Mouse (Mus musculus): ENCODE measurements at regions not wholly inside any gene's neighbourhood (a gene's known extent, or its start where the extent isn't known, plus 50 kb on each side); places are given as distances from the start of the nearest gene placed in this dataset.

DNA sequence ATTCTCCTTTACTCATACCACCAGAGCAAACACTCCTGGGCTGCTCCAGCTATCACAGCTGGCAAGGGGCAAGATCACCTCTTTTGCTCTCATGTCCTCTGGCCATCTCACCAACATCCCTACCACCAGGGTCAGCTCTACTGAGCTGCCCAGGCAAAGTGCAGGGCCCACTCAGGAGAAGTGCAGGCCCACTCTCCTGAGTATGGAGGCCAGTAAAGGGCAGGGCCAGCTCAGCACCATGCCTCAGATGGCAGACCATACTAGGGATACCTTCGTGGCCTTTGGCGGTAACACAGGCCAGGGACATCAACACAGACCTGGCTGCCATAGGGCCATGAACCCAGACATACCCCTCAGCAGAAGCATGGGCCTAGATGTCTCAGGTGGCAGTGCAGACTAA, 101.9 kb upstream of the Abcb5 start:
- Histone ChIP-seq H3K27ac (ENCODE audit: control insufficient read depth, low read depth, low read length) (no peak overlapping the region), H3K9me3 (replicated peaks; ENCODE audit: insufficient read depth, low read length) (no peaks in the 10 kb centered on the region), H3K36me3 (ENCODE audit: control insufficient read depth in 1 of 2, insufficient read depth in 2 of 2, low read length in 2 of 2) (no peaks in the 10 kb centered on the region), H3K79me2 (ENCODE audit: control insufficient read depth, insufficient read depth, low read length, poor library complexity) (no peaks in the 10 kb centered on the region), H3K4me3 (ENCODE audit: control insufficient read depth in 1 of 2, insufficient read depth in 1 of 2, low read depth in 2 of 2, low read length in 2 of 2) (no peak overlapping the region), H3K4me1 (ENCODE audit: control insufficient read depth in 1 of 2, insufficient read depth in 2 of 2, low read length in 2 of 2) (no peaks in the 10 kb centered on the region), H3K9ac (ENCODE audit: control insufficient read depth, low read depth, low read length, poor library complexity, severe bottlenecking) (no peak overlapping the region), H3K27me3 (ENCODE audit: control insufficient read depth in 1 of 2, insufficient read depth in 2 of 2, low read length in 2 of 2) (no peaks in the 10 kb centered on the region)
- DNase-seq (ENCODE audit: low read depth, low spot score): no peak
- TF ChIP-seq TAL1 (IDR thresholded peaks at IDR 0.05; ENCODE audit: low read length) (no peak), CHD2 (IDR thresholded peaks at IDR 0.05; ENCODE audit: low read length) (no peak), USF1 (IDR thresholded peaks at IDR 0.05; ENCODE audit: low read depth, low read length) (no peak), KAT2A (conservative IDR thresholded peaks at IDR 0.05; ENCODE audit: low read depth, low read length) (no peak), E2F4 (IDR thresholded peaks at IDR 0.05; ENCODE audit: borderline replicate concordance, low read depth, low read length) (no peak), MXI1 (IDR thresholded peaks at IDR 0.05; ENCODE audit: low read depth, low read length) (no peak), ZC3H11A (IDR thresholded peaks at IDR 0.05; ENCODE audit: low read depth, low read length) (no peak), SMC3 (IDR thresholded peaks at IDR 0.05; ENCODE audit: low read depth, low read length) (no peak), POLR2AphosphoS2 (IDR thresholded peaks at IDR 0.05; ENCODE audit: low read length) (no peak), BHLHE40 (IDR thresholded peaks at IDR 0.05; ENCODE audit: borderline replicate concordance, low read depth, low read length) (no peak), UBTF (IDR thresholded peaks at IDR 0.05; ENCODE audit: borderline replicate concordance, insufficient read depth, low read depth, low read length) (no peak), JUND (IDR thresholded peaks at IDR 0.05; ENCODE audit: low read depth, low read length) (no peak), ZKSCAN1 (IDR thresholded peaks at IDR 0.05; ENCODE audit: low read depth, low read length) (no peak)

DNA sequence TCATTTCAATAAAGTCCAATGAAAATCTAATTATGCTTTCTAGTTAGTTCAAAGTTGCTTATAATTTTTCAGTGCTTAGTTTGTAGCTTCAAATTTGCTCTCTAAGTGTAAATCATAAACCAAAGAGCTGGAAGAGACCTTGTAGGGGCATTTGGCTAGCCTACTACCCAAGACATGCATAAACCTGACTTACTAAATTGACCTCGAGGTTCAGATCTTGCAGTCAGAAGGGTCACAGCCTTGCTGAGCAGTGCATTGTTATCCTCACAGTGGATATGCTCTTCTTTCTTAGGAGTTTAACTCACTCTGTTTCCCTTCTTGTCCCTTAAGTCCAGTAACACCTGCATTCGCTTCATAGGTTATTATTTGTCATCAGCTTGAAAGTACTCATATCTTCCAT, 96.7 kb upstream of the Abcb5 start:
- DNase-seq (ENCODE audit: low read depth, low spot score): no peak
- H3K4me3 ChIP-seq (ENCODE audit: control insufficient read depth in 1 of 2, insufficient read depth in 1 of 2, low read depth in 2 of 2, low read length in 2 of 2): no peak overlapping the region
- H3K27me3 ChIP-seq (ENCODE audit: control insufficient read depth in 1 of 2, insufficient read depth in 2 of 2, low read length in 2 of 2): no peaks in the 10 kb centered on the region
- no peak overlapping the region for H3K9ac ChIP-seq (ENCODE audit: control insufficient read depth, low read depth, low read length, poor library complexity, severe bottlenecking)
- H3K79me2 ChIP-seq (ENCODE audit: control insufficient read depth, insufficient read depth, low read length, poor library complexity): no peaks in the 10 kb centered on the region
- H3K36me3 ChIP-seq (ENCODE audit: control insufficient read depth in 1 of 2, insufficient read depth in 2 of 2, low read length in 2 of 2): no peaks in the 10 kb centered on the region
- TF ChIP-seq GATA1 (IDR thresholded peaks at IDR 0.05; ENCODE audit: low read depth, low read length): no peak
- TF ChIP-seq ZMIZ1 (IDR thresholded peaks at IDR 0.05; ENCODE audit: low read depth, low read length): no peak
- TF ChIP-seq CTCF (IDR thresholded peaks at IDR 0.05 in 2 of 3, conservative IDR thresholded peaks at IDR 0.05 in 1 of 3; ENCODE audit: control insufficient read depth in 1 of 3, insufficient read depth in 1 of 3, low read depth in 2 of 3, low read length in 3 of 3, poor library complexity in 1 of 3, severe bottlenecking in 1 of 3): no peak
- H3K9me3 ChIP-seq (replicated peaks; ENCODE audit: insufficient read depth, low read length): no peaks in the 10 kb centered on the region
- H3K4me1 ChIP-seq (ENCODE audit: control insufficient read depth in 1 of 2, insufficient read depth in 2 of 2, low read length in 2 of 2): no peaks in the 10 kb centered on the region
- H3K27ac ChIP-seq (ENCODE audit: control insufficient read depth, low read depth, low read length): no peak overlapping the region

DNA sequence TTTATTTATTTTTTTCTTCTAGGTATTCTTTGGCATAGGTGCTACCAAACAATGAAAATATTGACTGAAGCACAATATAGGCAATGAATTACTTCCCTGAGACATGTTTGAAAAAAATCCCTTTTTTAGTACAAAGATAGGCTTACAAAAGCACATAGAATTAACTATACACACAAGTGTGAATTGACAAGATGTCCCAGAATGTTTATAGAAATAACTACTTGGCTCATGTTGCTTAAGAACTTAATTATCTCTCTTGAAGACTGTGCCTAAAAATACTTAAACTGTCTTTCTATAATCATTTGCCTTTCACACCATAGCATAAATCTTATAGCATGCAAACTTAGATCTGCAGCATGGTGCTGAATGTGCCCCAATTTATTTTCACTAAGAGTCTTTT, 96.3 kb upstream of the Abcb5 start:
- H3K4me1 ChIP-seq (ENCODE audit: control insufficient read depth in 1 of 2, insufficient read depth in 2 of 2, low read length in 2 of 2): no peaks in the 10 kb centered on the region
- no peak overlapping the region for H3K27ac ChIP-seq (ENCODE audit: control insufficient read depth, low read depth, low read length)
- H3K79me2 ChIP-seq (ENCODE audit: control insufficient read depth, insufficient read depth, low read length, poor library complexity): no peaks in the 10 kb centered on the region
- no peak overlapping the region for H3K9ac ChIP-seq (ENCODE audit: control insufficient read depth, low read depth, low read length, poor library complexity, severe bottlenecking)
- no peak overlapping the region for H3K4me3 ChIP-seq (ENCODE audit: control insufficient read depth in 1 of 2, insufficient read depth in 1 of 2, low read depth in 2 of 2, low read length in 2 of 2)
- no peaks in the 10 kb centered on the region for H3K27me3 ChIP-seq (ENCODE audit: control insufficient read depth in 1 of 2, insufficient read depth in 2 of 2, low read length in 2 of 2)
- no peaks in the 10 kb centered on the region for H3K9me3 ChIP-seq (replicated peaks; ENCODE audit: insufficient read depth, low read length)
- no peaks in the 10 kb centered on the region for H3K36me3 ChIP-seq (ENCODE audit: control insufficient read depth in 1 of 2, insufficient read depth in 2 of 2, low read length in 2 of 2)
- DNase-seq (ENCODE audit: low read depth, low spot score): no peak
- TF ChIP-seq JUND (IDR thresholded peaks at IDR 0.05; ENCODE audit: low read depth, low read length) (no peak), MEF2A (IDR thresholded peaks at IDR 0.05; ENCODE audit: extremely low read depth, insufficient replicate concordance, low read depth, low read length, poor library complexity, severe bottlenecking) (no peak), GABPA (IDR thresholded peaks at IDR 0.05; ENCODE audit: low read depth, low read length) (no peak), HCFC1 (IDR thresholded peaks at IDR 0.05; ENCODE audit: low read depth, low read length) (no peak), POLR2A (IDR thresholded peaks at IDR 0.05; ENCODE audit: control insufficient read depth in 1 of 2, insufficient read depth in 1 of 2, low read depth in 1 of 2, low read length in 2 of 2, poor library complexity in 1 of 2) (no peak), POLR2AphosphoS2 (IDR thresholded peaks at IDR 0.05; ENCODE audit: low read length) (no peak), TAL1 (IDR thresholded peaks at IDR 0.05; ENCODE audit: low read length) (no peak), UBTF (IDR thresholded peaks at IDR 0.05; ENCODE audit: borderline replicate concordance, insufficient read depth, low read depth, low read length) (no peak), ZMIZ1 (IDR thresholded peaks at IDR 0.05; ENCODE audit: low read depth, low read length) (no peak)

Data from MEL (cell line).